Mouse (Mus musculus) E14TG2a.4 (cell line): Measurements from ENCODE around the gene Slc39a10.
"Not testable (repeated sequence)": the region's sequence is repeated elsewhere in the genome, so short reads cannot be mapped to it uniquely, and the experiment has no call there.

Experiments
- H3K27me3 ChIP-seq: 2 replicates; pipeline ENCODE4 v1.6.1; 2014; ENCODE audit warnings: low read length, control low read depth; ENCODE audit not compliant: insufficient read depth
- H3K36me3 ChIP-seq: 2 replicates; pipeline ENCODE4 v1.6.1; 2014; ENCODE audit warnings: low read length, control low read depth; ENCODE audit not compliant: insufficient read depth
- H3K4me1 ChIP-seq: replicated peaks from 2 replicates; pipeline ENCODE4 v1.6.1; 2014; ENCODE audit warnings: low read depth, low read length, control low read depth
- H3K4me3 ChIP-seq: replicated peaks from 2 replicates; pipeline ENCODE4 v1.5.1; 2014; ENCODE audit warnings: mild to moderate bottlenecking, low read length
- H3K9me3 ChIP-seq: 2 replicates; pipeline ENCODE4 v1.6.1; 2014; ENCODE audit warnings: low read length, control low read depth
- CTCF ChIP-seq: conservative IDR thresholded peaks from 2 replicates; pipeline ENCODE4 v1.5.1; 2014; ENCODE audit warnings: low read length
- NANOG ChIP-seq: IDR thresholded peaks from 2 replicates; pipeline ENCODE4 v1.6.1; 2014; ENCODE audit warnings: borderline replicate concordance, low read length, mixed read lengths
- POU5F1 ChIP-seq: IDR thresholded peaks from 2 replicates; pipeline ENCODE4 v1.6.1; 2014; ENCODE audit warnings: low read length, borderline replicate concordance

The Slc39a10 gene

DNA sequence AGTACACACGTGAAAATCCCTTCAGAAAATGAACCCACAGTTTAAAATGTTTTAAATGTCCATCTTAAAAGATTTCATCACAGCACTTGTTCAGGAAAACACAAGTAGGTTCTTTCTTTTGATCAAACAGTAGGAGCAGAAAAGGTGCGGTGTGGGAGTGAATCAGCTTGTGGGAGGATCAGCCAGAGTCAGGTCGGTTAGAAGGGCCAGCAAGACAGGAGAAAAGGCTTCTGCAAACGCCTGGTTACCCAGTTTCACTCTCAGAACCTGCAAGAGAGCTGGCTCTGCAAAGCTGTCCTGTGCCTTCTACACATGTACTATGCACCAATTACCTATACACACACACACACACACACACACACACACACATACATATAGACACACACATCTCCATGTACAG, 49.2 kb downstream of the Slc39a10 start:
- Histone ChIP-seq H3K4me3 (no peak overlapping the region), H3K27me3 (no peaks in the 10 kb centered on the region), H3K36me3 (peaks cover 4% of the 10 kb centered on the region; the same call in 1 of the 2 replicates), H3K9me3 (no peaks in the 10 kb centered on the region), H3K4me1 (peaks cover 18% of the 10 kb centered on the region)
- no peak for TF ChIP-seq CTCF
- TF ChIP-seq NANOG: no peak
- no peak for TF ChIP-seq POU5F1

DNA sequence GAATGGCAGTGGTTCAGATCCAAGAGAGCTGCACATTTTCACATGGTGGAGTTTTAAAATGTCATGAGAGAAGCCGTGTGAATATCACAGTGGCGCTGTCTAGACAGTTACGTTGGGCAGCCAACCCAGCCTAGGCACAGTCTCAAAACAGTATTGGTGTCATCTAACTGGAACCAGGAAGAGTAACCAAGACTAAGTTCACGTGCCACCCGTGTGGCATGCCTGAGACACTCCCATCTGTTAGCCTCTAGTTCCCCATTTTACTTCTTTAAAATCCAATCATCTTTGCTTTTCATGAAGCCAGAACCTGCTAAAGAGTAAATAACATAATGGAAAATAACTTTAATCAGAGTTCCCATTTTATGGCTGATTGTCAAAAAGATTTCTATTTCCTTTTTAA, 60.7 kb downstream of the Slc39a10 start:
- TF ChIP-seq NANOG: no peak
- no peaks in the 10 kb centered on the region for H3K4me1 ChIP-seq

DNA sequence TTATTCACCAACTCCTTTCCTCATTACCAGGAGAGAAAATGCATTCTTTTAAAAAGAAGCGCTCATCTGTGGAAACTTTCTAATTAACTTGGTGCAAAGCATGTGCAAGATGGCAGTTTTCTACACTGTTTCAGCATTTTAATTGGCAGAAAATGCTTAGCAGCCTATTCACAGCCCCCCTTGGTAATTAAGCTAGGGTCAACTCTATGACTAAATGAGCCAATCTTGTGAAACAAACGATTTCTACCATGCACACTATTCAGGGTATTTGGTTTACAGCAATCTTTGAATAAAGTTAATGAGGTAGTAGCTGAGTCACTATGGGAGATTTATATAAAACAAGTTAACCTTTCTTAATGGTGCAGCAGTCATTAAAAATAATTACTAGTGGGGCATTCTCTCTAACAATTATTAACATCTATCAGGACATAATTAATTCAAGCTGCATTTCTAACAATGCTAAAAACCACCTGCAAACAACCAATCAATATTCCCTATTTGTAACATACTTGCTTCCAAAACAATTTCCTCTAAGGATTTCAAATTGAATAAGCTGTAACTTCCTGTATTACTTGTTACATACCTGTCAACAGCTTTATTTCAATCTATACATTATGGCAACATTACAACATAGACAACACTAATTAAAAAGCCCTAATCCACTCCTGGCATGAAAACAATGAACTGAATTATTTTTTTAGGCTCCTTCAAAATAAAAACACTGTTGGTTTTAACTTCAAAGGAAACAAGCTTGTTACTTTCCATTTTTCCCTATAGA, 62.4 kb downstream of the Slc39a10 start:
- TF ChIP-seq NANOG (no peak), CTCF (no peak), POU5F1 (no peak)
- peaks cover 64% of the 10 kb centered on the region for H3K36me3 ChIP-seq
- H3K4me3 ChIP-seq: no peak overlapping the region
- H3K27me3 ChIP-seq: no peaks in the 10 kb centered on the region
- no peaks in the 10 kb centered on the region for H3K4me1 ChIP-seq
- H3K9me3 ChIP-seq: no peaks in the 10 kb centered on the region

More for the DNA sequence above, 60.7 kb downstream of the Slc39a10 start:
- no peak overlapping the region for H3K4me3 ChIP-seq
- no peaks in the 10 kb centered on the region for H3K27me3 ChIP-seq
- peaks cover 57% of the 10 kb centered on the region for H3K36me3 ChIP-seq
- no peaks in the 10 kb centered on the region for H3K9me3 ChIP-seq

DNA sequence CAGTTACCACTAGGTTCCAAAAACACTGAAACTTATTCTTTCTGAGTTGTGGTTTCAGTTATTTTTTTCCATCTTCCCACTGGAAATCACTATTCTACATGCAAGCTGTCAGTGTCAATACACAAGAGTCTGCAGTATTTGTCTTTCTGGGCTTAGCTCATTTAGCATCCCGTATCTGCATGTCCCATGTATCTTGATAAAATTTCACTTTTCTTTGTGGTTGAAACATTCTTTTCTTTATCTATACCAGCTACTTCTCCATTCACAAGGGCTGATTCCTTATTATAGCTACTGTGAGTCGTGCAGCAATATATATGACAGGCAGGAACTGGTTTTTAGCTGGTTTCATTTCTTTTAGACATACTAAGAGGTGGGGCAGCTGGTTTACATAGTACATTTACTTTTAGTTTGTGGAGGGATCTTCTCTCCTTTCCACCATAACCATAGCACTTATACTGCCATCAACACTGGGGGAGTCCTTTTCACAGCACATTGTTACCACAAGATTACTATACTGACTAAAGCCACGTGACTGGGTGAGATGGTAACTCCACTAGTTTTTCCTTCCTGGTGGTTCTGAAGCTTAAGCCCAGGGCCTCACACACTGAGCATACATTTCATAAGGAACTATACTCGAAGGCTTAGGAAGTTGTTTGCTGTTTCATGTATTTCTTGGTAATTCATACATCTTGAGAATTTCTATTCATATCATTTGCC, 70.2 kb downstream of the Slc39a10 start:
- Histone ChIP-seq H3K4me3 (no peak overlapping the region), H3K4me1 (no peaks in the 10 kb centered on the region), H3K36me3 (peaks cover 89% of the 10 kb centered on the region), H3K27me3 (no peaks in the 10 kb centered on the region), H3K9me3 (no peaks in the 10 kb centered on the region)
- no peak for TF ChIP-seq CTCF
- TF ChIP-seq POU5F1: no peak
- no peak for TF ChIP-seq NANOG

- no peaks in the 10 kb centered on the region for H3K27me3 ChIP-seq
- TF ChIP-seq POU5F1 (no peak), NANOG (no peak), CTCF (no peak)
- H3K9me3 ChIP-seq: no peaks in the 10 kb centered on the region
- H3K4me1 ChIP-seq: no peaks in the 10 kb centered on the region
- H3K36me3 ChIP-seq: peaks cover 74% of the 10 kb centered on the region
- H3K4me3 ChIP-seq: no peak overlapping the region
Observed at GRCm38 (mm10) chr1:46817934-46818333, 74.7 kb downstream of the Slc39a10 start.

- H3K9me3 ChIP-seq, H3K4me1 ChIP-seq, H3K4me3 ChIP-seq, H3K27me3 ChIP-seq: not testable (repeated sequence)
- H3K36me3 ChIP-seq: peaks cover 44% of the 10 kb centered on the region
Observed at GRCm38 (mm10) chr1:46808630-46809029, 84.0 kb downstream of the Slc39a10 start.

- TF ChIP-seq NANOG (no peak), POU5F1 (no peak), CTCF (no peak)
- Histone ChIP-seq H3K4me1 (no peaks in the 10 kb centered on the region), H3K4me3 (no peak overlapping the region), H3K27me3 (no peaks in the 10 kb centered on the region), H3K36me3 (peaks cover 13% of the 10 kb centered on the region), H3K9me3 (no peaks in the 10 kb centered on the region)
Observed at GRCm38 (mm10) chr1:46805074-46805473, 87.6 kb downstream of the Slc39a10 start.

GRCm38 (mm10) chr1:46782227-46782626, 110.4 kb downstream of the Slc39a10 start:
- not testable (repeated sequence) for H3K27me3 ChIP-seq, H3K4me3 ChIP-seq, H3K9me3 ChIP-seq, H3K4me1 ChIP-seq, H3K36me3 ChIP-seq

DNA sequence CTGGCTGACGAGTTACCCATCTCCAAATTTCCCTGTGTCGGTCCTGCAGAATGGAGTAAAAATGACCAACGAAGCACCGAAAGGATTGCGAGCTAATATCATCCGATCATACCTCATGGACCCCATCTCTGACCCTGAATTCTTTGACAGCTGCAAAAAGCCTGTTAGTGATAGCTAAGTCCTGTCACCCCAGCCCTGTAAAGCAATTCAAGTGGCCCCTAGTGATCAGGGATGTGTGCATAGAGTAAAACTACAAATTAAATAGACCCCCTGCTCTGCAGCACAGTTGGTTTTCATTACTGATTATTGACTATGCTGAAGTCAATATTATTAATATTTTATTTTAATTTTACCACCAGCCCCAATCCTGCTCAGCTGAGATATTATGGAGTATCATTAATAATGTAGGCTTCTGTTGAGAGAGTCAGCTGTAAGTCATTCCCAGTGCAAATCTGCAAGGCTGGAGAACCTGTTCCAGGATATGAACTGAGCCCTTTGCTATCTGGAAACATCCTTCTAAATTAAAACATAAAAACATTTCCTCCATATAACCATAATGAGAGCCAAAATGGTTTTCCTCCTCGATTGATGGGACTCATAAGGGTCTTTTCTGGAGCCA, 122.5 kb downstream of the Slc39a10 start:
- not testable (repeated sequence) for H3K36me3 ChIP-seq, H3K4me3 ChIP-seq, H3K4me1 ChIP-seq, H3K9me3 ChIP-seq, H3K27me3 ChIP-seq
